Mouse (Mus musculus) intestine, postnatal 0 days (tissue): ENCODE measurements at regions not wholly inside any gene's neighbourhood (a gene's known extent, or its start where the extent isn't known, plus 50 kb on each side); places are given as distances from the start of the nearest gene placed in this dataset.

Experiments used
- ATAC-seq: fragments of 200-750 bp; cut with Nextera tagmentation; 2 replicates; pipeline ENCODE4 v1.8.0; 2017; ENCODE audit warnings: mild to moderate bottlenecking, moderate TSS enrichment, moderate library complexity
- H3K27ac ChIP-seq: fragments of 300-500 bp; sonication (generic); 2 replicates; pipeline ENCODE4 v1.5.1; 2014; ENCODE audit warnings: mild to moderate bottlenecking, low read depth, low read length, moderate library complexity
- H3K27me3 ChIP-seq: fragments of 300-500 bp; sonication (generic); replicated peaks from 2 replicates; pipeline ENCODE4 v1.6.1; 2014; ENCODE audit warnings: low read length, mixed read lengths; ENCODE audit not compliant: control insufficient read depth, insufficient read depth
- H3K36me3 ChIP-seq: fragments of 300-500 bp; sonication (generic); 2 replicates; pipeline ENCODE4 v1.6.1; 2014; ENCODE audit warnings: mild to moderate bottlenecking, moderate library complexity; ENCODE audit not compliant: control insufficient read depth, insufficient read depth
- H3K4me1 ChIP-seq: fragments of 300-500 bp; sonication (generic); replicated peaks from 2 replicates; pipeline ENCODE4 v1.6.1; 2014; ENCODE audit warnings: antibody characterized with exemption, low read length, mixed read lengths; ENCODE audit not compliant: control insufficient read depth, insufficient read depth
- H3K4me2 ChIP-seq: fragments of 300-500 bp; sonication (generic); replicated peaks from 2 replicates; pipeline ENCODE4 v1.6.1; 2014; ENCODE audit warnings: low read depth, mild to moderate bottlenecking, moderate library complexity
- H3K4me3 ChIP-seq: fragments of 300-500 bp; sonication (generic); 2 replicates; pipeline ENCODE4 v1.5.1; 2014; ENCODE audit warnings: low read depth, low read length
- H3K9ac ChIP-seq: fragments of 300-500 bp; sonication (generic); 2 replicates; pipeline ENCODE4 v1.6.1; 2014; ENCODE audit warnings: mild to moderate bottlenecking, low read depth, low read length
- H3K9me3 ChIP-seq: fragments of 300-500 bp; sonication (generic); 2 replicates; pipeline ENCODE4 v1.6.1; 2016; ENCODE audit warnings: mixed run types; ENCODE audit not compliant: control insufficient read depth
- CTCF ChIP-seq: sonication (generic); IDR thresholded peaks from 2 replicates; pipeline ENCODE4 v1.5.1; 2016; ENCODE audit warnings: low read depth, mild to moderate bottlenecking, control low read depth, antibody characterized with exemption, moderate library complexity
- WGBS: fragments of 180-500 bp; shearing (Covaris S2); extraction: QIAGEN DNeasy Blood & Tissue Kit; methylation state at CpG from one replicate; pipeline ENCODE4 v1.1.7; 2014; 5-methylcytosine and 5-hydroxymethylcytosine counted together

GRCm38 (mm10) chr14:67538696-67539095 lies 1529.7 kb upstream of the Gulo start:
- Histone ChIP-seq H3K4me3 (no peak overlapping the region), H3K36me3 (no peaks in the 10 kb centered on the region), H3K4me1 (no peaks in the 10 kb centered on the region), H3K9ac (no peak overlapping the region), H3K4me2 (no peak overlapping the region), H3K27me3 (no peaks in the 10 kb centered on the region), H3K27ac (no peak overlapping the region), H3K9me3 (no peaks in the 10 kb centered on the region)
- WGBS = 73% methylated on average over 9 of the region's 9 CpGs
- TF ChIP-seq CTCF = no peak
- no peak for ATAC-seq

DNA sequence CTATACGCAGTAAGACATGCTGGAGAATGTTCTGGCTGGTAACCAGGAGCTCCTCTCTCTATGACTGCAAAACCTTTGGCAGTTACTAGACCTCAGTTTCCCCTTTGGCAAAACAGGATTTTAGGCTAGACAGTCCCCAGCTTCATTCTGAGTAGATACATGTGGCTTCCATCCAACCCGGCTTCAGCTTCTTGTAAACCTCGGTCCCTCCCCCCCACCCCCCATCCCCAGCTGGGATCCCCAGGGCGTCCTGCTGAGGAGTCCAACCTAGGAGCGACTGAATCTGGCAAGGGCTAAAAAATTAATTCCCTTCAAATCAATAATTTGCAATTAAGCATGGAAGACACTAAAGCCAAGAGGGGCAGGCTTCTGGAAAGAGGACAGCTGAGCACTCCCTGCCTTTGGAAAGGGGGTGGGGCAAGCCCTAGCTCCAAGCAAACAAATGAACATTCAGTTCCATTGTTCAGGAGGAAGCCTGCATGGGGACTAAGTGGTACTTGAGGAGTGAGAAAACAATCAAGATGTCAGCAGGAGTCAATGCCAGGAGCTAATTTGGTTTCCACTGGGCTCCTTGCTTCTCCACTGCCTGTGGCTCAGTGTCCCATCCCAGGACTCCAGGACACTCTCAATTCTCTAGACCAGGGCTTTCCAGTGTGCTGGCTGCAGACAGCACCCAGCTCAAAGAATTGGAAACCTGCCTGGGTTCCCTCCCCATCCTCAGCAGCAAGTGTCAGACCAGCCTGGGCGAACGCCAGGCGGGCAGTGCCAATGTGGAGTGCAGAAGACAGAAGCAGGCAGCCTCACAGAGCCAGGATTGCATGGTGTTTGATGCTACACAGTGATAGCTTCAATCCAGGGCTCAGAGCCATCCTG lies 1528.0 kb upstream of the Gulo start:
- no peak overlapping the region for H3K27ac ChIP-seq
- 42% methylated on average over 8 of the region's 8 CpGs for WGBS
- no peak for TF ChIP-seq CTCF
- no peaks in the 10 kb centered on the region for H3K4me1 ChIP-seq
- H3K4me3 ChIP-seq = no peak overlapping the region
- no peak for ATAC-seq
- no peaks in the 10 kb centered on the region for H3K9me3 ChIP-seq
- no peaks in the 10 kb centered on the region for H3K36me3 ChIP-seq
- no peaks in the 10 kb centered on the region for H3K27me3 ChIP-seq
- no peak overlapping the region for H3K9ac ChIP-seq
- no peak overlapping the region for H3K4me2 ChIP-seq

- Histone ChIP-seq H3K4me2 (no peak overlapping the region), H3K36me3 (no peaks in the 10 kb centered on the region), H3K4me3 (no peak overlapping the region), H3K9ac (no peak overlapping the region), H3K27me3 (no peaks in the 10 kb centered on the region), H3K27ac (no peak overlapping the region), H3K9me3 (no peaks in the 10 kb centered on the region), H3K4me1 (no peaks in the 10 kb centered on the region)
- WGBS = 79% methylated on average over 12 of the region's 12 CpGs
- ATAC-seq = no peak
- TF ChIP-seq CTCF = no peak
Measured at GRCm38 (mm10) chr14:67506729-67507395, 1497.9 kb upstream of the Gulo start.

DNA sequence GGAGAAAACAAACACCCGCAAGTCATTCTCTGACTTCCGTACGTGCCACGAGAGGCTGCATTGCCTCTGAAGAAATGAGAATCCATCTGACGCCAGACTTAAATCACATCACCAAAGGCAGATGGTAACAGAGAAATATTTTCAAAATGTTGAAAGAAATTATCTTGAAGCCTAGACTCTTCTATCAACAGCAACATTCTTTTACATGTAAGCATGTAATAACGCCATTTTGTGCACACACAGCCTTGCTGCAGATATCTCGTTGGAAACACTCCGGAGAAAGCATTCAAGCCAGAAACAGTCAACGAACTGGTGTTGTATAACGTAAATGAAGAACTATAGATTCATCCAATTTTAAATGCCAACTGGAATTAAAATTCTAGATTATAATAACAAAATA lies 1483.1 kb upstream of the Gulo start:
- no peak for TF ChIP-seq CTCF
- no peaks in the 10 kb centered on the region for H3K27me3 ChIP-seq
- no peak for ATAC-seq

DNA sequence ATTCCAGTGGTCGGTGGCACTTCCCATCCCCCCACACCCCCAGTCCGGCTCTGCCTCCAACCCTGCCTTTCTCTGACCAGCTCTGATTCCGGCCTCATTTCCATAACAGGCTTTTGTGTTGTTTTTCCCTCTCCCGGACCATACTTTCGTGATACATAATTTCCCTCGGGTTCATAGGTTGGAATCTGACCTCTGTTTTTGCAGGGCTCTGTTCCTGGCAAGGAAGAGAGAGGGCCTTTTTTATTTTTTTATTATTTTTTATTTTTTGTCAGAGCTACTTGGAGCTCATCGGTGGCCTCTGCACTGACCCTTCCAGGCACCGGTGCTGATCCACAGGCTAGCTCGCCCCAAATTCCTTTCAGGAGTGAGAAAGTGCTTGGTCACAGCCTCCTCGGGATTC lies 1477.7 kb upstream of the Gulo start:
- ATAC-seq = no peak
- H3K9me3 ChIP-seq = no peaks in the 10 kb centered on the region
- whole genome bisulfite sequencing = 33% methylated on average over 10 of the region's 10 CpGs
- H3K4me2 ChIP-seq = no peak overlapping the region
- H3K9ac ChIP-seq = no peak overlapping the region
- TF ChIP-seq CTCF = no peak
- no peaks in the 10 kb centered on the region for H3K27me3 ChIP-seq
- no peaks in the 10 kb centered on the region for H3K4me1 ChIP-seq
- H3K27ac ChIP-seq = no peak overlapping the region
- H3K36me3 ChIP-seq = no peaks in the 10 kb centered on the region
- H3K4me3 ChIP-seq = no peak overlapping the region

More for the DNA sequence above, 1483.1 kb upstream of the Gulo start:
- no peaks in the 10 kb centered on the region for H3K9me3 ChIP-seq
- H3K27ac ChIP-seq = no peak overlapping the region
- H3K4me1 ChIP-seq = no peaks in the 10 kb centered on the region
- H3K36me3 ChIP-seq = no peaks in the 10 kb centered on the region
- no peak overlapping the region for H3K4me2 ChIP-seq
- 86% methylated on average over 10 of the region's 10 CpGs for WGBS
- H3K9ac ChIP-seq = no peak overlapping the region
- H3K4me3 ChIP-seq = no peak overlapping the region

GRCm38 (mm10) chr14:67485449-67485800 lies 1476.4 kb upstream of the Gulo start:
- Histone ChIP-seq H3K4me2 (no peak overlapping the region), H3K36me3 (no peaks in the 10 kb centered on the region), H3K27ac (no peak overlapping the region), H3K9me3 (no peaks in the 10 kb centered on the region), H3K9ac (no peak overlapping the region), H3K4me1 (no peaks in the 10 kb centered on the region), H3K4me3 (no peak overlapping the region), H3K27me3 (no peaks in the 10 kb centered on the region)
- 88% methylated on average over 4 of the region's 4 CpGs for WGBS
- TF ChIP-seq CTCF = no peak
- no peak for ATAC-seq
